Mouse (Mus musculus) gastrocnemius, adult 8-10 months (tissue): Measurements from ENCODE around the gene Themis. TPM values are rescaled to one million over a fixed set of nuclear protein-coding genes. Genes with fewer than 3 reads are reported as not detected.

Experiments
- DNase-seq, 2 experiments: peaks; one replicate each; pipeline ENCODE4 v3.0.0; 2022; ENCODE audit warnings: low spot score in 2 of 2
- total RNA-seq, 4 experiments: library from RNA; stranded (reverse); gene quantifications; 2 replicates each; pipeline ENCODE4 v1.2.4; 2022

Gene Themis
- total RNA-seq, 4 experiments from 2014 or later, result not detected

GRCm38 (mm10) chr10:28799469-28799868 is 131.3 kb downstream of the Themis start:
- DNase-seq, result no peak

GRCm38 (mm10) chr10:28805160-28805559 is 137.0 kb downstream of the Themis start:
- DNase-seq, result no peak

GRCm38 (mm10) chr10:28811928-28812570 is 143.9 kb downstream of the Themis start:
- DNase-seq, result no peak

GRCm38 (mm10) chr10:28812571-28812936 is 144.4 kb downstream of the Themis start:
- DNase-seq, result no peak

- DNase-seq, result no peak
Observed at GRCm38 (mm10) chr10:28816160-28816559, 148.0 kb downstream of the Themis start.

- DNase-seq, result no peak
Observed at GRCm38 (mm10) chr10:28822320-28822719, 154.2 kb downstream of the Themis start.

- no peak for DNase-seq
Observed at GRCm38 (mm10) chr10:28842605-28843004, 174.4 kb downstream of the Themis start.

GRCm38 (mm10) chr10:28843755-28844717 is 175.9 kb downstream of the Themis start:
- DNase-seq, result no peak

GRCm38 (mm10) chr10:28856154-28856553 is 188.0 kb downstream of the Themis start:
- DNase-seq, result no peak

GRCm38 (mm10) chr10:28870580-28871354 is 202.6 kb downstream of the Themis start:
- no peak for DNase-seq

- no peak for DNase-seq
Observed at GRCm38 (mm10) chr10:28874605-28875004, 206.4 kb downstream of the Themis start.

GRCm38 (mm10) chr10:28887643-28888042 is 219.5 kb downstream of the Themis start:
- no peak for DNase-seq

GRCm38 (mm10) chr10:28890886-28891285 is 222.7 kb downstream of the Themis start:
- DNase-seq, result no peak

- no peak for DNase-seq
Observed at GRCm38 (mm10) chr10:28898351-28898750, 230.2 kb downstream of the Themis start.
